Mouse (Mus musculus) olfactory bulb, adult 2 months (tissue): ENCODE data around the gene Papolg.

Experiments
- CTCF ChIP-seq: fragments of 200-500 bp; IDR thresholded peaks from 2 replicates; pipeline ENCODE4 v1.5.1; 2012; ENCODE audit warnings: low read depth, mild to moderate bottlenecking, low read length, moderate library complexity; ENCODE audit not compliant: insufficient read depth
- POLR2A ChIP-seq: fragments of 200-500 bp; IDR thresholded peaks from 2 replicates; pipeline ENCODE4 v1.6.1; 2012; ENCODE audit warnings: mild to moderate bottlenecking, low read depth, low read length, moderate library complexity; ENCODE audit not compliant: insufficient read depth

- no peak for TF ChIP-seq CTCF
- TF ChIP-seq POLR2A, result no peak
Observed at GRCm38 (mm10) chr11:23855182-23855802, 39.8 kb downstream of the Papolg start.
